ENCODE assay signal across 9 mouse cellular contexts in genomic region chr7:25277405-25277804, GRCm38 (mm10). TPM values are rescaled to one million over a fixed set of nuclear protein-coding genes. Genes with fewer than 3 reads are reported as not detected.
DNase-seq lines count a peak whose midpoint lies in the region; ATAC-seq lines count a peak whose summit lies in the region.
"Had no signal": no experiment of that assay in that cellular context is flagged by ENCODE, and none has a peak within 500 bp of the region (broad histone marks: within the 10 kb centered on the region; RNA-seq: fewer than 3 reads in every experiment).

No protein-coding gene starts in this region.

- peaks cover 57% of the 10 kb centered on the region for H3K4me1 ChIP-seq in neural tube, embryonic 12.5 days
- H3K4me1 ChIP-seq in limb, embryonic 12.5 days (replicated peaks) = peaks cover 63% of the 10 kb centered on the region
- peaks cover 61% of the 10 kb centered on the region for H3K4me1 ChIP-seq in stomach, embryonic 15.5 days

- no peak for ATAC-seq in neural tube, embryonic 12.5 days (ENCODE audit: low FRiP score, low read depth)
- ATAC-seq in limb, embryonic 12.5 days (ENCODE audit: insufficient number of reproducible peaks, insufficient read depth, low FRiP score, low TSS enrichment, low read depth) = no peak
- no peak for ATAC-seq in stomach, embryonic 15.5 days (ENCODE audit: insufficient read depth, low FRiP score, low read depth)
- no peak for ATAC-seq in inflammation-experienced regulatory T-cells, adult 6 months

- no peak overlapping the region for H3K27ac ChIP-seq in neural tube, embryonic 12.5 days
- H3K27ac ChIP-seq in limb, embryonic 12.5 days = peak overlapping the region; percentile 100
- H3K27ac ChIP-seq in stomach, embryonic 15.5 days = peak overlapping the region; percentile 100

- H3K4me3 ChIP-seq in neural tube, embryonic 12.5 days = no peak overlapping the region
- H3K4me3 ChIP-seq in limb, embryonic 12.5 days (replicated peaks) = peak overlapping the region; percentile 78
- H3K4me3 ChIP-seq in stomach, embryonic 15.5 days (replicated peaks) = peak overlapping the region; percentile 71; the same call in 1 of the 2 replicates

- H3K9me3 ChIP-seq in neural tube, embryonic 12.5 days = no peaks in the 10 kb centered on the region
- no peaks in the 10 kb centered on the region for H3K9me3 ChIP-seq in limb, embryonic 12.5 days
- H3K9me3 ChIP-seq in stomach, embryonic 15.5 days = no peaks in the 10 kb centered on the region

- no peaks in the 10 kb centered on the region for H3K27me3 ChIP-seq in neural tube, embryonic 12.5 days (replicated peaks)
- H3K27me3 ChIP-seq in limb, embryonic 12.5 days = no peaks in the 10 kb centered on the region
- H3K27me3 ChIP-seq in stomach, embryonic 15.5 days (replicated peaks) = no peaks in the 10 kb centered on the region

- peaks cover 15% of the 10 kb centered on the region for H3K36me3 ChIP-seq in neural tube, embryonic 12.5 days
- H3K36me3 ChIP-seq in limb, embryonic 12.5 days = peaks cover 22% of the 10 kb centered on the region
- H3K36me3 ChIP-seq in stomach, embryonic 15.5 days = peaks cover 16% of the 10 kb centered on the region

- H3K4me2 ChIP-seq in neural tube, embryonic 12.5 days (replicated peaks) = peak overlapping the region; percentile 95
- H3K4me2 ChIP-seq in limb, embryonic 12.5 days = peak overlapping the region; percentile 98
- H3K4me2 ChIP-seq in stomach, embryonic 15.5 days = peak overlapping the region; percentile 87

- H3K9ac ChIP-seq in neural tube, embryonic 12.5 days = peak overlapping the region; percentile 42
- H3K9ac ChIP-seq in limb, embryonic 12.5 days (replicated peaks) = no peak overlapping the region; the same call in 1 of the 2 replicates
- peak overlapping the region; percentile 1; the same call in 1 of the 2 replicates for H3K9ac ChIP-seq in stomach, embryonic 15.5 days

- WGBS in neural tube, embryonic 12.5 days = 86% methylated on average over 4 of the region's 4 CpGs
- WGBS in limb, embryonic 12.5 days = 81% methylated on average over 4 of the region's 4 CpGs
- WGBS in stomach, embryonic 15.5 days = 77% methylated on average over 4 of the region's 4 CpGs

- DNase-seq in cerebellum, adult 11 months = peak; percentile 31
- DNase-seq in cerebellum, postnatal 14 days = no peak
- DNase-seq in neural tube, embryonic 10.5 days (ENCODE audit: extremely low spot score, low spot score) = no peak
- no peak for DNase-seq in adrenal gland, adult 8-10 months

RNA-seq across cellular contexts. Expression of gene Cic, which starts 9.9 kb away (rescaled TPM):
- 44.2 and 45.0 TPM in 2 replicates for polyA plus RNA-seq in neural tube, embryonic 12.5 days (2016; fragmentation: Nextera tagmentation; extraction: Ambion mirVana)
- polyA plus RNA-seq in limb, embryonic 12.5 days (2016; fragmentation: Nextera tagmentation; extraction: Ambion mirVana) = 34.9 and 38.7 TPM in 2 replicates
- polyA plus RNA-seq in stomach, embryonic 15.5 days (2015; fragmentation: Nextera tagmentation; extraction: Ambion mirVana) = 33.8 and 36.4 TPM in 2 replicates
- polyA plus RNA-seq in inflammation-experienced regulatory T-cells, adult 6 months (2017; shearing (Covaris generic)) = 10 to 100 TPM; 17.9 to 35.2 (median 21.6) TPM
- total RNA-seq in adrenal gland, adult 8-10 months (2022) = 100 to 1,000 TPM; 118 to 195 (median 151) TPM

RNA-seq across cellular contexts. Expression of gene Pafah1b3, which starts 20.4 kb away (rescaled TPM):
- polyA plus RNA-seq in neural tube, embryonic 12.5 days (2016; fragmentation: Nextera tagmentation; extraction: Ambion mirVana) = 400 and 431 TPM in 2 replicates
- 288 and 295 TPM in 2 replicates for polyA plus RNA-seq in limb, embryonic 12.5 days (2016; fragmentation: Nextera tagmentation; extraction: Ambion mirVana)
- 201 and 215 TPM in 2 replicates for polyA plus RNA-seq in stomach, embryonic 15.5 days (2015; fragmentation: Nextera tagmentation; extraction: Ambion mirVana)
- 10 to 100 TPM; 17.5 to 37.2 (median 31.3) TPM for polyA plus RNA-seq in inflammation-experienced regulatory T-cells, adult 6 months (2017; shearing (Covaris generic))
- 10 to 100 TPM; 34.0 to 48.5 (median 42.5) TPM for total RNA-seq in adrenal gland, adult 8-10 months (2022)

RNA-seq across cellular contexts. Expression of gene Prr19, which starts 23.8 kb away (rescaled TPM):
- polyA plus RNA-seq in neural tube, embryonic 12.5 days (2016; fragmentation: Nextera tagmentation; extraction: Ambion mirVana) = 1.1 and 1.5 TPM in 2 replicates
- 0.66 and 0.86 TPM in 2 replicates for polyA plus RNA-seq in limb, embryonic 12.5 days (2016; fragmentation: Nextera tagmentation; extraction: Ambion mirVana)
- polyA plus RNA-seq in stomach, embryonic 15.5 days (2015; fragmentation: Nextera tagmentation; extraction: Ambion mirVana) = 0.41 and 0.49 TPM in 2 replicates
- polyA plus RNA-seq in inflammation-experienced regulatory T-cells, adult 6 months (2017; shearing (Covaris generic)) = not detected
- not detected for total RNA-seq in adrenal gland, adult 8-10 months (2022)
- total RNA-seq: left cerebral cortex, adult 18-20 months had no signal

RNA-seq across cellular contexts. Expression of gene Erf, which starts 26.8 kb away (rescaled TPM):
- 11.9 and 13.1 TPM in 2 replicates for polyA plus RNA-seq in neural tube, embryonic 12.5 days (2016; fragmentation: Nextera tagmentation; extraction: Ambion mirVana)
- polyA plus RNA-seq in limb, embryonic 12.5 days (2016; fragmentation: Nextera tagmentation; extraction: Ambion mirVana) = 22.3 and 24.3 TPM in 2 replicates
- 13.0 and 17.6 TPM in 2 replicates for polyA plus RNA-seq in stomach, embryonic 15.5 days (2015; fragmentation: Nextera tagmentation; extraction: Ambion mirVana)
- under 1 TPM; 0.34 to 0.70 (median 0.38) TPM for polyA plus RNA-seq in inflammation-experienced regulatory T-cells, adult 6 months (2017; shearing (Covaris generic))
- total RNA-seq in adrenal gland, adult 8-10 months (2022) = 10 to 100 TPM; 23.6 to 29.4 (median 27.2) TPM

RNA-seq across cellular contexts. Expression of gene Tmem145, which starts 28.5 kb away (rescaled TPM):
- 26.0 and 28.3 TPM in 2 replicates for polyA plus RNA-seq in neural tube, embryonic 12.5 days (2016; fragmentation: Nextera tagmentation; extraction: Ambion mirVana)
- polyA plus RNA-seq in limb, embryonic 12.5 days (2016; fragmentation: Nextera tagmentation; extraction: Ambion mirVana) = 1.1 and 1.3 TPM in 2 replicates
- 1.4 and 1.6 TPM in 2 replicates for polyA plus RNA-seq in stomach, embryonic 15.5 days (2015; fragmentation: Nextera tagmentation; extraction: Ambion mirVana)
- not detected for polyA plus RNA-seq in inflammation-experienced regulatory T-cells, adult 6 months (2017; shearing (Covaris generic))
- total RNA-seq in adrenal gland, adult 8-10 months (2022) = 1 to 10 TPM; 1.8 to 4.8 (median 4.5) TPM
